Mouse (Mus musculus) adrenal gland, adult 8-10 months (tissue): ENCODE data around the gene Gk5. TPM values are rescaled to one million over a fixed set of nuclear protein-coding genes. Genes with fewer than 3 reads are reported as not detected.

Source experiments
- DNase-seq: peaks from one replicate; pipeline ENCODE4 v3.0.0; 2022
- total RNA-seq, 4 experiments: library from RNA; stranded (reverse); gene quantifications; 2 replicates each; pipeline ENCODE4 v1.2.4; 2022

Gene Gk5
- total RNA-seq, 4 experiments from 2014 or later = 7.1 to 15.3 (median 10.7) TPM

DNA sequence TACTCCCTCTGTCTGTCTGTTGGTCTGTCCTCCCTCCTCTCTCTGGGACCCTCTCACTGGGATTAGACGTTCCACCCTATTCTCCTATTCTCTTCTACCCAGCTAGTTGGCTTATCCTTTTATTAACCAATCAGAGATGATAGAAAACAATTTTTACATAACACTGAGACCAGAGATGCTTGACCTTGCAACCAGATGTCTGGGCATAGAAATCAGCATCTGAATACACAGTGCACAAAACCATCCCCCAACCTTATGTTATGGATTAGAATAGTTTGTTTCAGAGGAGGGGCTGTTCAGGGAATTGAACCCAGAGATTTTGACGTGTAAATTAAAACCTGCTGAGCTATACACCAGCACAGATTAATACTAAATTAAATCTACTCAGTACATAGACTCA is 111.1 kb downstream of the Gk5 start:
- no peak for DNase-seq

Other genes with a start within 250 kb of the Gk5 start
- 10 to 100 TPM; 21.4 to 40.9 (median 31.5) TPM for gene Xrn1, start 164.6 kb upstream of the Gk5 start, total RNA-seq
- 100 to 1,000 TPM in 3 of 4 experiments, 10 to 100 TPM in 1; 86.3 to 118 (median 111) TPM for gene Tfdp2, start 76.9 kb downstream of the Gk5 start, total RNA-seq
- gene Atp1b3, start 245.1 kb downstream of the Gk5 start, total RNA-seq = 100 to 1,000 TPM; 173 to 211 (median 196) TPM